ENCODE assay signal across 10 mouse cellular contexts in genomic region chr14:48421476-48421875, GRCm38 (mm10). TPM values are rescaled to one million over a fixed set of nuclear protein-coding genes. Genes with fewer than 3 reads are reported as not detected.
A peak's percentile ranks its signal among the peaks of the same experiment; 100 is the strongest.
DNase-seq lines count a peak whose midpoint lies in the region; ATAC-seq lines count a peak whose summit lies in the region.
"Had no signal": no experiment of that assay in that cellular context is flagged by ENCODE, and none has a peak within 500 bp of the region (broad histone marks: within the 10 kb centered on the region; RNA-seq: fewer than 3 reads in every experiment).

No protein-coding gene starts in this region.

- DNase-seq in hindbrain, embryonic 10.5 days (ENCODE audit: low spot score): no peak
- DNase-seq in right cerebral cortex, adult 18-20 months: peak; percentile 87
- no peak for DNase-seq in right cerebral cortex, postnatal 4 days
- DNase-seq in thymus, postnatal 36 days: peak; percentile 35 to 55
- no peak for DNase-seq in embryo, embryonic 10.5 days (ENCODE audit: low spot score)
- no peak for DNase-seq in spleen, postnatal 10 days (ENCODE audit: low spot score in 2 of 2)
- DNase-seq: liver, embryonic 13.5 days had no signal

- no peak for ATAC-seq in hindbrain, embryonic 16.5 days
- ATAC-seq in limb, embryonic 13.5 days (ENCODE audit: low FRiP score, low read depth): no peak
- ATAC-seq: forebrain, embryonic 16.5 days had no signal

- WGBS in hindbrain, embryonic 10.5 days: 25% methylated on average over 6 of the region's 6 CpGs
- WGBS in hindbrain, embryonic 16.5 days: 22% methylated on average over 6 of the region's 6 CpGs
- 22% methylated on average over 6 of the region's 6 CpGs for WGBS in limb, embryonic 13.5 days

- peaks cover 11% of the 10 kb centered on the region for H3K4me1 ChIP-seq in hindbrain, embryonic 10.5 days (replicated peaks)
- no peaks in the 10 kb centered on the region for H3K4me1 ChIP-seq in hindbrain, embryonic 16.5 days (ENCODE audit: control insufficient read depth, insufficient read depth, low read depth, low read length)
- no peaks in the 10 kb centered on the region for H3K4me1 ChIP-seq in limb, embryonic 13.5 days

- H3K9me3 ChIP-seq in hindbrain, embryonic 10.5 days: no peaks in the 10 kb centered on the region
- H3K9me3 ChIP-seq in hindbrain, embryonic 16.5 days (ENCODE audit: control insufficient read depth, low read length): no peaks in the 10 kb centered on the region
- no peaks in the 10 kb centered on the region for H3K9me3 ChIP-seq in limb, embryonic 13.5 days
- H3K9me3 ChIP-seq: liver, embryonic 13.5 days had no signal

- no peaks in the 10 kb centered on the region; the same call in 1 of the 2 replicates for H3K27me3 ChIP-seq in hindbrain, embryonic 10.5 days (ENCODE audit: insufficient read depth, poor library complexity, severe bottlenecking)
- H3K27me3 ChIP-seq in hindbrain, embryonic 16.5 days (replicated peaks; ENCODE audit: control insufficient read depth, insufficient read depth, low read length): no peaks in the 10 kb centered on the region; the same call in 1 of the 2 replicates
- H3K27me3 ChIP-seq in limb, embryonic 13.5 days: no peaks in the 10 kb centered on the region
- H3K27me3 ChIP-seq: liver, embryonic 13.5 days had no signal

- 0 out of 2 replicates have a peak overlapping the region, but pooled peaks have one; percentile 23 for H3K27ac ChIP-seq in hindbrain, embryonic 10.5 days
- H3K27ac ChIP-seq in hindbrain, embryonic 16.5 days (ENCODE audit: low read depth, low read length): no peak overlapping the region
- H3K27ac ChIP-seq in limb, embryonic 13.5 days: no peak overlapping the region
- H3K27ac ChIP-seq: liver, embryonic 13.5 days had no signal

- no peak overlapping the region for H3K4me3 ChIP-seq in hindbrain, embryonic 10.5 days
- no peak overlapping the region for H3K4me3 ChIP-seq in hindbrain, embryonic 16.5 days (ENCODE audit: low read length)
- H3K4me3 ChIP-seq in limb, embryonic 13.5 days: no peak overlapping the region
- H3K4me3 ChIP-seq: liver, embryonic 13.5 days had no signal

- no peak overlapping the region for H3K4me2 ChIP-seq in hindbrain, embryonic 16.5 days (ENCODE audit: low read length)
- H3K4me2 ChIP-seq in limb, embryonic 13.5 days (replicated peaks): peak overlapping the region; percentile 36

- H3K9ac ChIP-seq in hindbrain, embryonic 16.5 days (ENCODE audit: low read depth, low read length): no peak overlapping the region
- no peak overlapping the region for H3K9ac ChIP-seq in limb, embryonic 13.5 days
- H3K9ac ChIP-seq: liver, embryonic 13.5 days had no signal

- no peaks in the 10 kb centered on the region for H3K36me3 ChIP-seq in hindbrain, embryonic 10.5 days
- no peaks in the 10 kb centered on the region for H3K36me3 ChIP-seq in hindbrain, embryonic 16.5 days (ENCODE audit: control insufficient read depth, insufficient read depth, low read length)
- no peaks in the 10 kb centered on the region for H3K36me3 ChIP-seq in limb, embryonic 13.5 days
- H3K36me3 ChIP-seq: liver, embryonic 13.5 days had no signal

RNA-seq across cellular contexts. Expression of gene Tmem260, which starts 24.4 kb away (rescaled TPM):
- polyA plus RNA-seq in hindbrain, embryonic 10.5 days (2016; fragmentation: Nextera tagmentation; extraction: Ambion mirVana): 18.1 TPM in 2 replicates
- 13.7 and 16.1 TPM in 2 replicates for polyA plus RNA-seq in hindbrain, embryonic 16.5 days (2015; fragmentation: Nextera tagmentation; extraction: Ambion mirVana)
- 27.0 and 28.2 TPM in 2 replicates for polyA plus RNA-seq in limb, embryonic 13.5 days (2015; fragmentation: Nextera tagmentation; extraction: Ambion mirVana)

Comparison
In these comparisons a context has a peak if more than half of its experiments do, and no peak if none do; other contexts are left out.
1. DNase-seq: peak in right cerebral cortex, adult 18-20 months (single experiment) and thymus, postnatal 36 days (2 of 2); none in hindbrain, embryonic 10.5 days (single experiment), right cerebral cortex, postnatal 4 days (single experiment), embryo, embryonic 10.5 days (single experiment) and spleen, postnatal 10 days (0 of 2).